Mouse (Mus musculus) liver, embryonic 11.5 days (tissue): ENCODE data around the gene Arid1b. TPM values are rescaled to one million over a fixed set of nuclear protein-coding genes. Genes with fewer than 3 reads are reported as not detected.

ENCODE experiments used
- ATAC-seq: fragments of 200-750 bp; cut with Nextera tagmentation; replicated peaks from 2 replicates; pipeline ENCODE4 v1.8.0; 2017; ENCODE audit warnings: moderate number of reproducible peaks, mild to moderate bottlenecking, moderate TSS enrichment, moderate library complexity; ENCODE audit not compliant: low FRiP score
- DNase-seq: peaks from one replicate; pipeline ENCODE4 v3.0.0-alpha.2; 2017; ENCODE audit warnings: low spot score
- H3K27ac ChIP-seq: fragments of 300-500 bp; sonication (generic); 2 replicates; pipeline ENCODE4 v1.5.1; 2014; ENCODE audit warnings: mild to moderate bottlenecking, low read depth, low read length, control low read depth
- H3K27me3 ChIP-seq: fragments of 300-500 bp; sonication (generic); replicated peaks from 2 replicates; pipeline ENCODE4 v1.6.1; 2014; ENCODE audit warnings: low read length, mixed read lengths; ENCODE audit not compliant: control insufficient read depth, insufficient read depth
- H3K36me3 ChIP-seq: fragments of 300-500 bp; sonication (generic); 2 replicates; pipeline ENCODE4 v1.6.1; 2014; ENCODE audit warnings: mild to moderate bottlenecking, low read length, moderate library complexity, mixed read lengths; ENCODE audit not compliant: control insufficient read depth, insufficient read depth
- H3K4me1 ChIP-seq: fragments of 300-500 bp; sonication (generic); replicated peaks from 2 replicates; pipeline ENCODE4 v1.6.1; 2014; ENCODE audit warnings: low read length, mixed read lengths; ENCODE audit not compliant: control insufficient read depth, insufficient read depth
- H3K4me2 ChIP-seq: fragments of 300-500 bp; sonication (generic); 2 replicates; pipeline ENCODE4 v1.6.1; 2014; ENCODE audit warnings: mild to moderate bottlenecking, control low read depth, moderate library complexity
- H3K4me3 ChIP-seq: fragments of 300-500 bp; sonication (generic); 2 replicates; pipeline ENCODE4 v1.5.1; 2014; ENCODE audit warnings: low read depth, low read length, control low read depth
- H3K9ac ChIP-seq: fragments of 300-500 bp; sonication (generic); 2 replicates; pipeline ENCODE4 v1.6.1; 2014; ENCODE audit warnings: low read depth, low read length, control low read depth
- H3K9me3 ChIP-seq: fragments of 300-500 bp; sonication (generic); 2 replicates; pipeline ENCODE4 v1.6.1; 2016; ENCODE audit warnings: low read length, inconsistent platforms, mixed read lengths; ENCODE audit not compliant: control insufficient read depth
- WGBS: fragments of 180-500 bp; shearing (Covaris S2); extraction: QIAGEN DNeasy Blood & Tissue Kit; methylation state at CpG from one replicate; pipeline ENCODE4 v1.1.7; 2014; 5-methylcytosine and 5-hydroxymethylcytosine counted together
- polyA plus RNA-seq: library from polyadenylated mRNA; unstranded; fragments of >200 nt; fragmentation: Nextera tagmentation; extraction: Ambion mirVana; gene quantifications from 2 replicates; pipeline ENCODE4 v1.2.1, GENCODE M21; 2014

The Arid1b gene
- polyA plus RNA-seq, 1 experiment from 2014 or later = 9.1 TPM

DNA sequence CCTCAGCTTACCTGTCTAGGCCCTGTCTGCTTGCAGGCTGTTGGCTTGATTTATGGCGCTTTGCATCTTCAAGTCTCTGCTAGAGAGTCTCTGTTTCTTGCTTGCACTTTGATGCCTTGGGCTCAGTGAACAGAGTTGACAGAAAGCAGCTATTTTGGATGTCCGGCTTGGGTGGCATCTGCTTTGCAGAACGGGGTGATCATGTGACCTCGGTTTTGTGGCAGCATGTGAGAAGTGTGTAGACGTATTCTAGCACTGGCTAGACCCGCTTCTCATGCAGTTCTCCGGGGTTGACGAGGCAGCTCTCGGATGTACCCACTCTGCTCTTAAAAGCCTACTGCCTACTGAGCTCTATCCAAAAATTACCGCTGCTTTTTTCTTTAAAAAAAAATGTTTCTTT, 22.9 kb downstream of the Arid1b start:
- no peaks in the 10 kb centered on the region for H3K27me3 ChIP-seq
- H3K4me1 ChIP-seq = peaks cover 31% of the 10 kb centered on the region
- WGBS = 82% methylated on average over 10 of the region's 10 CpGs
- no peak for ATAC-seq
- H3K27ac ChIP-seq = no peak overlapping the region
- H3K36me3 ChIP-seq = no peaks in the 10 kb centered on the region; the same call in 1 of the 2 replicates
- no peak overlapping the region for H3K4me3 ChIP-seq
- no peaks in the 10 kb centered on the region for H3K9me3 ChIP-seq
- H3K4me2 ChIP-seq = no peak overlapping the region
- H3K9ac ChIP-seq = no peak overlapping the region
- no peak for DNase-seq

DNA sequence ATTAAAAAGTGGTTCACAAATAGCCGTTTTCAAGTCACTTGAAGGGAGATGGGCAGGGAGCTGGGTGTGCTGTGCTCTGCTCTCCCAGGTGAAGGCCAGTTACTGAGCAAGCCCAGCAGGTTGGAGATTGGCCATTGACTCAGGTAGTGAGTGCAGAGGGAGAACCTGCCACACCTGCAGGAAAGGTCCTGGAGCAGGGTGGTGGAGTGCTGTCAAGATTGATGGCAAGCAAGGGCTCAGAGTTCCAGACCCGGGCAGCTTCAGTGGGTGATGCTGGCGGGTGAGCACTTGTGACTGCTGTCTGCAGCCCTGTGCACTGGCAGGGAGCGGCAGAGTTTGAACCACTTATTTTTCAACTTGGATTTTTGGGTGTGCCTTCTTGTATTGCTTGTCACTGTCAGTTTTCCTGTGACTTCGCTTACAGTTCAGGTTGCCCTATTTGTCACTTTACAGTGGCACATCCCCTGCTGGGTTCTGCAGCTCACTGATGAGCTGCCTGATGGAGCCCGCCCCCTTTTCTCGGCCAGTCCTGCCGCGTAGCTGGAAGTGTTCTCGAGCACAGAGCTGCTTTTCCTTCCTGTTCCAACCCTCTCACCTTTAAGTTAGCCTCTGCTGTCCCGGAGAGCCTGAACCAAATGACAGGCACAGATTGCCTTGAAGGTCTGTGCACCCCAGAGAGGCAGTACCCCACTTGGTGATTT, 27.3 kb downstream of the Arid1b start:
- ATAC-seq (no peak), DNase-seq (no peak)
- H3K9me3 ChIP-seq = no peaks in the 10 kb centered on the region
- no peak overlapping the region for H3K9ac ChIP-seq
- WGBS = 36% methylated on average over 11 of the region's 11 CpGs
- H3K27ac ChIP-seq = no peak overlapping the region
- H3K36me3 ChIP-seq = no peaks in the 10 kb centered on the region; the same call in 1 of the 2 replicates
- peaks cover 15% of the 10 kb centered on the region for H3K4me1 ChIP-seq
- H3K27me3 ChIP-seq = no peaks in the 10 kb centered on the region
- H3K4me3 ChIP-seq = no peak overlapping the region
- H3K4me2 ChIP-seq = no peak overlapping the region

DNA sequence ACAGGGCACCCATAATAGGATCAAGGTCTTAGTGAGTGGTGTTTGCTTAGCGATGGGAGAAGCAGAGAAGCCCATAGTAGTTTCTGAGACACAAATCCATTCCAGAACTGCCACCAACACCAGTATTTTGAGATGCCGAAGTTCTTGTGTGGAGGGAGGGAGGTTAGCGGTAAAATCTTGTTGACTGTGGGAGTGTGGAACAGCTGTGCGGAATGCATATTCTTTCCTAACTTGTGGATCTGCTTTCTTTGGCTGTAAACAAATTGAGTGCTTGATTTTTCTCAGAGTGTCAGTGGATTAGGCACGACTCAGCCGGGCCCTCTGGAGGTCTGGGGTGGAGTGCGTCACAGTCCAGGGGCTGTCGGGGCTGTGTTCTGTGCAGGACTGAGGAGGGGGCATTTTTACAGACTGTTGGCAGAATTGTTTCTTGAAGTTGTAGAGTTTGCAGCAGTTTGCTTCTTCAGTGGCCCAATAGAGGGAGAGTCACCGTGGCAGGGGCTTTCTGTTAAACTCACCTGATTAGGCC, 27.9 kb downstream of the Arid1b start:
- H3K4me1 ChIP-seq = peaks cover 15% of the 10 kb centered on the region
- no peak overlapping the region for H3K9ac ChIP-seq
- 73% methylated on average over 9 of the region's 9 CpGs for WGBS
- H3K4me2 ChIP-seq = no peak overlapping the region
- H3K4me3 ChIP-seq = no peak overlapping the region
- H3K9me3 ChIP-seq = no peaks in the 10 kb centered on the region
- H3K36me3 ChIP-seq = no peaks in the 10 kb centered on the region; the same call in 1 of the 2 replicates
- H3K27me3 ChIP-seq = no peaks in the 10 kb centered on the region
- H3K27ac ChIP-seq = no peak overlapping the region
- ATAC-seq (no peak), DNase-seq (no peak)

DNA sequence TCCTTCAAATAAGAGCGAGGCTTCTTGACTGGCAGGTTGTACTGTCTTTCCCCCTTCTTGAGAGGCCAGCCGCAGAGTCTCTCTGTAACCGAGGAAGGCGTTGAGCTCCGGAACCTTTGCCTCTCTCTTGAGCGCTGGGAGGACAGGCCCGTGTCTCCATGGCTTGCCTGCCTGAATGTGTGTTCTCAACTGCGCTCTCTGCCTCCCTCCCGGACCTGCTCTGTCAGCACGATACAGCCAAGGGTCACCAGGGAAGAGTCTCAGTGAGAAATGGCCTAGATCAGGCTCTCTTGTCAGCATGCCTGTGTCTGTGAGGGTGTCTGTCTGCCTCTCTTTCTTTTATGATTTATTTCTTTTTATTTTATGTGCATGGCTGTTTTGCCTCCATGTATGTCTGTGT, 29.6 kb downstream of the Arid1b start:
- Histone ChIP-seq H3K4me2 (no peak overlapping the region), H3K27ac (no peak overlapping the region), H3K4me3 (no peak overlapping the region), H3K9ac (no peak overlapping the region), H3K27me3 (no peaks in the 10 kb centered on the region), H3K9me3 (no peaks in the 10 kb centered on the region), H3K4me1 (peaks cover 15% of the 10 kb centered on the region), H3K36me3 (no peaks in the 10 kb centered on the region; the same call in 1 of the 2 replicates)
- 78% methylated on average over 10 of the region's 10 CpGs for WGBS
- ATAC-seq (no peak), DNase-seq (no peak)

DNA sequence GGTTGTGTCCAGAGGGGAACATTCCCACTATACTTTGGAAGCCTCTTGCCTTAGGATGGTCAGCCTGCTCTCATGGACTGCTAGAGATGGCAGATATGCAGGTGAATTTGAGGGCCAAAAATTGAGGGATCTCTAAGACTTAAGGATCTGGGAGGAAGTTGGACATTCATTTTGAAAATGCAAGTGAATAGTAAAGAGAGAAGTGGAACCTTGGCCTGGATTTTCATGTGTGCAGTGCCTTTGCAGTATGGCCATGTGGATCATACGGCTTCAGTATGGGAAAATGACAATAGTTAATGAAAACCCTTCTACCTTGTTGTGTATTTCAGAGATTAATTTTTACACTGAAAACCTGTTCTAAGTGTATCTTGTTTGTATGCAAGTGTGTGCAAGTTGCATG, 31.3 kb downstream of the Arid1b start:
- no peak overlapping the region for H3K4me3 ChIP-seq
- H3K4me2 ChIP-seq = no peak overlapping the region
- no peak for ATAC-seq
- DNase-seq = no peak
- no peaks in the 10 kb centered on the region for H3K36me3 ChIP-seq
- no peak overlapping the region for H3K27ac ChIP-seq
- H3K4me1 ChIP-seq = peaks cover 15% of the 10 kb centered on the region
- 90% methylated on average over 1 of the region's 1 CpGs for WGBS
- H3K27me3 ChIP-seq = no peaks in the 10 kb centered on the region
- no peak overlapping the region for H3K9ac ChIP-seq
- H3K9me3 ChIP-seq = no peaks in the 10 kb centered on the region

DNA sequence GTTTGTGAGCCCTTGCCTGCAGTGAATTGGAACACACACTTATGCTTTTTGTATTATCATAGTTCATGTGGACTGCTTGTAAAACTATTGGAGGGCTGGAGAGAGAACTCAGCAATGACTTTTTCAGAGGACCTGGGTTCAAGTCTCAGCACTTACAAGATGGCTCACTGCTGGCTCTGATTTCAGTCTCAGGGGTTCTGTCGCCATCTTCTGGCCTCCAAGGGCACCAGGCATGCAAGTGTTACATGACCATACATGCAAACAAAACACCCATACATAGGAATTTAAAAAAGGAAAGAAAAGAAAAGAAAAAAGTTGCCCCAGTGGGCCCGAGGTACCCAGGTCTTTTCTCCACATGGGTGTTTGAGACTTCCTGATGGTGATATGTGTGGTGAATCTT, 32.4 kb downstream of the Arid1b start:
- Histone ChIP-seq H3K27ac (no peak overlapping the region), H3K9me3 (no peaks in the 10 kb centered on the region), H3K4me3 (no peak overlapping the region), H3K36me3 (no peaks in the 10 kb centered on the region), H3K9ac (no peak overlapping the region), H3K4me2 (no peak overlapping the region), H3K27me3 (no peaks in the 10 kb centered on the region), H3K4me1 (peaks cover 6% of the 10 kb centered on the region)
- ATAC-seq (no peak), DNase-seq (no peak)
- WGBS = 62% methylated on average over 2 of the region's 2 CpGs

DNA sequence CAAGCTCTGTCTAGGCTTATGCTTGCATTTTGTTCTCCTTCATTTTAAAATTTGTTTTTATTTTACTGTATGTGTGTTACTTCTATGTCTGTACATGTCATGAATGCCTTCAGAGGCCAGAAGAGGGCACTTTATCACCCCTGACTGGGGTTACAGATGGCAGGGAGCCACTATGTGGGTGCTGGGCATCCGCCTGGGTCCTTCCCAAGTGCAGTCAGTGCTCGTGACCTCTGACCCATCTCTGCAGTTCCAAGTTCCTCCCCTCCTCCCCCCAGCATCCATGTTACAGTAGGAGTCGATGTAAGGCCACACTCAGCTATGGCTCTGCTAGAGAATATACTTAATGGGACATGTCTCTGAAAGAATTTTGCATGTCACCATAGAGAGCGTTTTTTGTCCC, 35.0 kb downstream of the Arid1b start:
- DNase-seq (no peak), ATAC-seq (no peak)
- no peaks in the 10 kb centered on the region for H3K36me3 ChIP-seq
- no peak overlapping the region for H3K9ac ChIP-seq
- H3K4me1 ChIP-seq = peaks cover 10% of the 10 kb centered on the region
- H3K27me3 ChIP-seq = no peaks in the 10 kb centered on the region
- H3K4me3 ChIP-seq = no peak overlapping the region
- H3K27ac ChIP-seq = no peak overlapping the region
- no peak overlapping the region for H3K4me2 ChIP-seq
- no peaks in the 10 kb centered on the region for H3K9me3 ChIP-seq
- 82% methylated on average over 4 of the region's 4 CpGs for WGBS

DNA sequence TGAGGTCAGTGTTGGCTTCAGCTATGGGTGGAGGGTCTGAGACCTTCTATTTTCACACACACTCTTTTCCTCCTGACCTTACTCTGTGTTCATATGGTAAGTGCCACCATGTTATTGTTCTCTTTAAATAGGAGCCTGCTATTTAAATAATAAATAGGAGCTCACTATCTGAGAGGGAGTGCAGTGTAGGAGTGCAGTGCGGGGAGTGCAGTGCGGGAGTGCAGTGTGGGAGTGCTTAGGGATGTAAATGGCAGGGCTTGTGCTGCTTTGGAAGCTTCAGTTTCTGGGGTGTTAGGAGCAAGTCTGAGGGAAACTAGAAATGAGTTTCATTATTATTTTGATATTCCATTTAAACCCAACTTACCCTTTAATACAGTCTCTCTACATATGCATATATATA, 36.2 kb downstream of the Arid1b start:
- no peak for DNase-seq

DNA sequence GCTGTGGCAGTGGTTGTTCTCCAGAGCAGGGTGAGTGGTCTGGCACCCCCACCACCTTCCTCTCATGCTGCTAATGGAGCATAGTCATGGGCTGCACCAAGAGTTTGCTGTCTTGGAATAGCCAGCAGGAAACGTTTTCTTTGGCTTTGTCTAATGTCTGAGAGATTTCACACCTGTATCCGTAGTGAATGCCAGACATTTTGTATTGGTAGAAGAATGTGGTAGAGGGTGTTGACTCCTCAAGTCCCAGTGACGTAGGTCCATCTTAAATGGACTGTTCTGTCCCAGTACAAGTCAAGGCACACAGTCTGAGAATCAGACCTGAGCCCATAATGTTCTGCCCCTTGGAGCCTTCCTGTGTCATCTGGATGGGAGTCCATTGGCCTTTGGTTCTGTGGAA, 39.2 kb downstream of the Arid1b start:
- ATAC-seq = no peak

More for the DNA sequence above, 36.2 kb downstream of the Arid1b start:
- ATAC-seq = no peak
- Histone ChIP-seq H3K4me1 (peaks cover 11% of the 10 kb centered on the region), H3K36me3 (no peaks in the 10 kb centered on the region), H3K4me3 (no peak overlapping the region), H3K4me2 (no peak overlapping the region), H3K9me3 (no peaks in the 10 kb centered on the region), H3K27ac (no peak overlapping the region), H3K27me3 (no peaks in the 10 kb centered on the region), H3K9ac (no peak overlapping the region)
- 89% methylated on average over 2 of the region's 2 CpGs for WGBS

More for the DNA sequence above, 39.2 kb downstream of the Arid1b start:
- H3K4me1 ChIP-seq = peaks cover 11% of the 10 kb centered on the region
- no peak overlapping the region for H3K9ac ChIP-seq
- H3K9me3 ChIP-seq = no peaks in the 10 kb centered on the region
- H3K4me2 ChIP-seq = no peak overlapping the region
- DNase-seq = no peak
- H3K4me3 ChIP-seq = no peak overlapping the region
- no peaks in the 10 kb centered on the region for H3K27me3 ChIP-seq
- H3K36me3 ChIP-seq = no peaks in the 10 kb centered on the region
- no peak overlapping the region for H3K27ac ChIP-seq
- 78% methylated on average over 3 of the region's 3 CpGs for WGBS
